Mouse (Mus musculus) ES-E14 (cell line): Measurements from ENCODE around the gene Fblim1.
A peak's percentile ranks its signal among the peaks of the same experiment; 100 is the strongest.

Source experiments
- MAFK ChIP-seq: IDR thresholded peaks from 2 replicates; pipeline ENCODE4 v1.6.1; 2014; ENCODE audit warnings: mild to moderate bottlenecking, low read depth, low read length, inconsistent platforms; ENCODE audit not compliant: insufficient read depth
- ZC3H11A ChIP-seq: IDR thresholded peaks from 2 replicates; pipeline ENCODE4 v1.6.1; 2012; ENCODE audit warnings: low read depth, mild to moderate bottlenecking, inconsistent platforms, low read length, borderline replicate concordance
- ZNF384 ChIP-seq: IDR thresholded peaks from 2 replicates; pipeline ENCODE4 v1.6.1; 2012; ENCODE audit warnings: low read depth, low read length, inconsistent platforms

DNA sequence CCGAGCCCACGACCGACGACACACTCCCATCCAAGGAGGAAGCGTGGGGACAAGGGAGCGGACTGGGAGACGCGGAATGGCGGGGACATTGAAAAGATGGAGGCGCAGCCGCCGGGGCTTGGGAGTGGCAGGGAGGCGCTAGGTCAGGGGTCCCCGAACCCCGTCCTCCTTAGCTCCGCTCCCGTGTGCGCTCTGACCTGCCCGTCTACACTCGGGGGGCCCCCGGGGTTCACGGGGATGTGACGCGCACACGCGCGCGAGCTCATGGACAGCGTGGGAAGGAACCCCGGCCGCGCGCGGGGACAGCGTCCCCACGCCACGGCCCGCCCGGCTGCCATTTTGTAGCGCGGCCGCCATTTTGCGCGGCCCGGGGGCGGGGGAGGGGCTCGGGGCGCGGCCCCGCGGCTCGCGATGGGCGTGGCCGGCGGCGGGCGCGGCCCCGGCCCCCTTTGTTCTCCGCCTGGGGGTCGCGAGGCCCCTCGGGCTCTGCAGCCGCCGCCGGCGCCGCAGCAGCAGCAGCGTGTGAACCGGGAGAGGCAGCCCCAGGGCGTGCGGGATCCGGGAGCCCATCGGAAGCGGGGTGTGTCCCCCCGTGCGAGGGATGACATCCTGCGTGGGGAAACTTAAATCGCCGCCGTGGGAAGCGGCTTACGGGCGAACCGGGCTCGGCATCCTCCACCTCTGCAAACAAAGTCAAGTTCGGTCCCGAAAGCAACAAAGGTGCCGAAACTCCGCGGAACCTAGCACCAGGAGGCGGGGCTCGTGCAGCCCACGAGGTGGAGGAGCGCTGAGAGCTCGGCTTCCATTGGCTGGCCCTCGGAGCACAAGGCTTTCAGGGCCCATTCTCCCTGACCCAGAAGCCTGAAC is 59.3 kb downstream of the Fblim1 start:
- TF ChIP-seq ZC3H11A (0 out of 2 replicates have a peak, but pooled peaks have one; percentile 30), MAFK (no peak), ZNF384 (no peak)
